Mouse (Mus musculus) limb, embryonic 11.5 days (tissue): Measurements from ENCODE around the gene Clmn. TPM values are rescaled to one million over a fixed set of nuclear protein-coding genes. Genes with fewer than 3 reads are reported as not detected.
"Not testable (repeated sequence)": the region's sequence is repeated elsewhere in the genome, so short reads cannot be mapped to it uniquely, and the experiment has no call there.

Experiments used
- ATAC-seq: fragments of 200-750 bp; cut with Nextera tagmentation; 2 replicates; pipeline ENCODE4 v1.8.0; 2017; ENCODE audit warnings: low read depth; ENCODE audit not compliant: insufficient number of reproducible peaks, low FRiP score, low TSS enrichment
- DNase-seq: peaks from one replicate; pipeline ENCODE4 v3.0.0-alpha.2; 2015; ENCODE audit warnings: low spot score
- H3K27ac ChIP-seq: fragments of 300-500 bp; sonication (generic); replicated peaks from 2 replicates; pipeline ENCODE4 v1.5.1; 2014; ENCODE audit warnings: low read depth, mild to moderate bottlenecking, low read length
- H3K27me3 ChIP-seq: fragments of 300-500 bp; sonication (generic); 2 replicates; pipeline ENCODE4 v1.6.1; 2014; ENCODE audit warnings: mild to moderate bottlenecking, low read length, mixed read lengths; ENCODE audit not compliant: control insufficient read depth, insufficient read depth
- H3K36me3 ChIP-seq: fragments of 300-500 bp; sonication (generic); 2 replicates; pipeline ENCODE4 v1.6.1; 2014; ENCODE audit warnings: mild to moderate bottlenecking, low read length, moderate library complexity, mixed read lengths; ENCODE audit not compliant: control insufficient read depth, insufficient read depth
- H3K4me1 ChIP-seq: fragments of 300-500 bp; sonication (generic); 2 replicates; pipeline ENCODE4 v1.6.1; 2014; ENCODE audit warnings: low read length, mixed read lengths; ENCODE audit not compliant: control insufficient read depth, insufficient read depth
- H3K4me2 ChIP-seq: fragments of 300-500 bp; sonication (generic); 2 replicates; pipeline ENCODE4 v1.6.1; 2014; ENCODE audit warnings: low read depth, mild to moderate bottlenecking, moderate library complexity; ENCODE audit not compliant: severe bottlenecking
- H3K4me3 ChIP-seq: fragments of 300-500 bp; sonication (generic); 2 replicates; pipeline ENCODE4 v1.5.1; 2014; ENCODE audit warnings: low read depth, low read length
- H3K9ac ChIP-seq: fragments of 300-500 bp; sonication (generic); 2 replicates; pipeline ENCODE4 v1.6.1; 2014; ENCODE audit warnings: mild to moderate bottlenecking, low read length
- H3K9me3 ChIP-seq: fragments of 300-500 bp; sonication (generic); 2 replicates; pipeline ENCODE4 v1.6.1; 2016; ENCODE audit warnings: low read length; ENCODE audit not compliant: control insufficient read depth
- WGBS: fragments of 180-500 bp; shearing (Covaris S2); extraction: QIAGEN DNeasy Blood & Tissue Kit; methylation state at CpG from one replicate; pipeline ENCODE4 v1.1.7; 2014; 5-methylcytosine and 5-hydroxymethylcytosine counted together
- polyA plus RNA-seq: library from polyadenylated mRNA; unstranded; fragments of >200 nt; fragmentation: Nextera tagmentation; extraction: Ambion mirVana; gene quantifications from 2 replicates; pipeline ENCODE4 v1.2.1, GENCODE M21; 2014

The Clmn gene
- polyA plus RNA-seq, 1 experiment from 2014 or later: 5.9 TPM

DNA sequence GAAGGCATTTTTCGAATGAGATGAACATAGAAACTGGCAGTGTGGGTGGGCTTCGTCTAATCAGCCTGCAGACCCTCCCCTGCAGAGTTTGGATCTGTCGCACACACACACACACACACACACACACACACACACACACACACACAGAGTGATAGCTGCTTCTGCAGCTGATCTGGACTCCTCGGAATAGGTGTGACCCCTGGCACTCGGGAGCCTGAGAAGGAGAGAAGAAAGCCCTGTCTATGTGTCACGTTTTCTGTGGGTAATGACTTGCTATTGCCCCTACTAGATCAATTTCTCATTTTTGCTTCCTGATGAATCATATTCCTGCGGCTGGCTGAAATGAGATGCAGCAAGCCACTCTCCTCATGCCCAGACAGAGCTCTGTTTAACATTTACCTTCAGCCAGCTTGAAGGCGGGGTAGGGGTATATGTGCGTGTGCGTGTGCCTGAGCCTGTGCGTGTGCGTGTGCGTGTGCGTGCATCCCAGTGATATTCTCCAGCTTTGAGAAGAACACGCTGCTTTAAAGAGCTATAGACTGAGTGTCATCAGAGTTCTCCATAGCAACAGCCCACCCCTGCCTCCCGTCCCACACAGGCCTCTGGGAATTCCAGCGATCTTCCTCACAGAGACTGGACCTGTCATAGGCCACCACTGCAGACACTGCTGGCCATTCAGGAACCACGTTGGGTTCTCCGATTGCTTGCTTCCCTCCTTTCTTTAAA is 29.3 kb downstream of the Clmn start:
- no peak overlapping the region for H3K4me3 ChIP-seq
- H3K36me3 ChIP-seq: no peaks in the 10 kb centered on the region
- H3K4me2 ChIP-seq: no peak overlapping the region
- no peaks in the 10 kb centered on the region for H3K9me3 ChIP-seq
- DNase-seq: no peak
- no peak overlapping the region for H3K9ac ChIP-seq
- ATAC-seq: no peak
- peaks cover 10% of the 10 kb centered on the region; the same call in 1 of the 2 replicates for H3K4me1 ChIP-seq
- H3K27ac ChIP-seq: no peak overlapping the region
- no peaks in the 10 kb centered on the region for H3K27me3 ChIP-seq
- WGBS: 76% methylated on average over 19 of the region's 19 CpGs

GRCm38 (mm10) chr12:104834772-104835171 is 30.1 kb downstream of the Clmn start:
- Histone ChIP-seq H3K4me3 (no peak overlapping the region), H3K27me3 (no peaks in the 10 kb centered on the region), H3K4me1 (peaks cover 16% of the 10 kb centered on the region), H3K4me2 (no peak overlapping the region), H3K36me3 (no peaks in the 10 kb centered on the region), H3K9ac (no peak overlapping the region), H3K27ac (no peak overlapping the region), H3K9me3 (no peaks in the 10 kb centered on the region)
- 62% methylated on average over 4 of the region's 4 CpGs for WGBS
- DNase-seq: no peak
- no peak for ATAC-seq

- Histone ChIP-seq H3K9ac (no peak overlapping the region), H3K27ac (no peak overlapping the region), H3K27me3 (no peaks in the 10 kb centered on the region), H3K9me3 (no peaks in the 10 kb centered on the region), H3K4me2 (no peak overlapping the region), H3K4me3 (no peak overlapping the region), H3K4me1 (peaks cover 18% of the 10 kb centered on the region), H3K36me3 (no peaks in the 10 kb centered on the region)
- no peak for DNase-seq
- no peak for ATAC-seq
- WGBS: 84% methylated on average over 17 of the region's 17 CpGs
Observed at GRCm38 (mm10) chr12:104830666-104831435, 34.0 kb downstream of the Clmn start.

- no peaks in the 10 kb centered on the region for H3K36me3 ChIP-seq
- H3K9me3 ChIP-seq: no peaks in the 10 kb centered on the region
- H3K4me3 ChIP-seq: no peak overlapping the region
- DNase-seq (no peak), ATAC-seq (peak; percentile 59)
- no peak overlapping the region for H3K27ac ChIP-seq
- no peaks in the 10 kb centered on the region for H3K27me3 ChIP-seq
- H3K4me2 ChIP-seq: no peak overlapping the region
- WGBS: 80% methylated on average over 7 of the region's 7 CpGs
- peaks cover 16% of the 10 kb centered on the region for H3K4me1 ChIP-seq
- no peak overlapping the region for H3K9ac ChIP-seq
Observed at GRCm38 (mm10) chr12:104830283-104830639, 34.6 kb downstream of the Clmn start.

DNA sequence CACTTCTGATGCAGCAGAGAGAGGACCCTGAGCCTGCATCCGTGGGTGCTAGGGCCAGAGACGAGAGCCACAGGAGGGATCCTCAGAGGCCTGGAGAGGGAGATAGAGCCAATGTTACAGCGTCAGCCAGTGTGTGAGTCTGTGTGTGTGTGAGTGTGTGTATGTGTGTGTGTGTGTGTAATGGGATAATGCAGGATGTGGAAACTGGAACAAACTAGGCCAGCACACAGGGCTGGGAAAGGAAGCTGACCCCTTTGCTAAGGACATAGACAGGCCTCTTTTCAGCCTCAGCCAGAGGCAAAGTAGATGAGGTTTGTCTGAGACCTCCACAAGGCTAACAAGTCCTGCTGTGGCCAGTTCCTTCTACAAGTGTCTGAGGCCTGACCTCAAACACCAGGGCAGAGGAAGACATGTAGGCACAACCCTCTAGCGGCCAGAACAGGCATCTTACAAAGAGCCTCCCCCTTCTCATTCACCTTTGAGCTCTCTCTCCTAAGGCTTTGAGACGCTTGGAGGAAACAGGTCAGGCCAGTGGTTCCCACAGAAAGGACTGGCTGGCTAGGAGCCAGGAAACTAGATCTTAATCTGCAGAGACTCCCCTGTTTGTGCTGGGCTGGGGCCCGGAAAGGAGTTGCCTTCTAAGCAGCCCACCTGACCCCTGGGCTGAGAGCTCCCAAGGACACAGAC is 35.1 kb downstream of the Clmn start:
- Histone ChIP-seq H3K27me3 (no peaks in the 10 kb centered on the region), H3K4me3 (no peak overlapping the region), H3K9me3 (no peaks in the 10 kb centered on the region), H3K9ac (no peak overlapping the region), H3K36me3 (no peaks in the 10 kb centered on the region), H3K4me1 (peaks cover 16% of the 10 kb centered on the region), H3K4me2 (no peak overlapping the region), H3K27ac (no peak overlapping the region)
- peak; percentile 69 for ATAC-seq
- 37% methylated on average over 6 of the region's 6 CpGs for WGBS
- peak; percentile 48 for DNase-seq

GRCm38 (mm10) chr12:104828986-104829385 is 35.9 kb downstream of the Clmn start:
- H3K4me3 ChIP-seq, DNase-seq, H3K9me3 ChIP-seq, H3K27ac ChIP-seq, H3K27me3 ChIP-seq, ATAC-seq, H3K9ac ChIP-seq, H3K36me3 ChIP-seq, H3K4me2 ChIP-seq: not testable (repeated sequence)
- 87% methylated on average over 4 of the region's 4 CpGs for WGBS
- H3K4me1 ChIP-seq: peaks cover 16% of the 10 kb centered on the region

- Histone ChIP-seq H3K9me3 (no peaks in the 10 kb centered on the region), H3K27me3 (no peaks in the 10 kb centered on the region), H3K4me3 (no peak overlapping the region), H3K9ac (no peak overlapping the region), H3K4me1 (peaks cover 16% of the 10 kb centered on the region), H3K27ac (no peak overlapping the region), H3K4me2 (no peak overlapping the region), H3K36me3 (no peaks in the 10 kb centered on the region)
- 85% methylated on average over 6 of the region's 6 CpGs for WGBS
- no peak for ATAC-seq
- no peak for DNase-seq
Observed at GRCm38 (mm10) chr12:104827721-104828120, 37.2 kb downstream of the Clmn start.

GRCm38 (mm10) chr12:104824907-104825267 is 40.0 kb downstream of the Clmn start:
- no peaks in the 10 kb centered on the region for H3K27me3 ChIP-seq
- DNase-seq (no peak), ATAC-seq (no peak)
- no peak overlapping the region for H3K9ac ChIP-seq
- no peak overlapping the region for H3K4me2 ChIP-seq
- no peaks in the 10 kb centered on the region for H3K9me3 ChIP-seq
- 71% methylated on average over 6 of the region's 6 CpGs for WGBS
- no peak overlapping the region for H3K27ac ChIP-seq
- peaks cover 35% of the 10 kb centered on the region for H3K4me1 ChIP-seq
- no peaks in the 10 kb centered on the region for H3K36me3 ChIP-seq
- no peak overlapping the region for H3K4me3 ChIP-seq
